Mouse (Mus musculus) liver, embryonic 11.5 days (tissue): ENCODE data around the gene H2al1i. TPM values are rescaled to one million over a fixed set of nuclear protein-coding genes. Genes with fewer than 3 reads are reported as not detected.

Experiments
- ATAC-seq: fragments of 200-750 bp; cut with Nextera tagmentation; replicated peaks from 2 replicates; pipeline ENCODE4 v1.8.0; 2017; ENCODE audit warnings: moderate number of reproducible peaks, mild to moderate bottlenecking, moderate TSS enrichment, moderate library complexity; ENCODE audit not compliant: low FRiP score
- DNase-seq: peaks from one replicate; pipeline ENCODE4 v3.0.0-alpha.2; 2017; ENCODE audit warnings: low spot score
- H3K27ac ChIP-seq: fragments of 300-500 bp; sonication (generic); 2 replicates; pipeline ENCODE4 v1.5.1; 2014; ENCODE audit warnings: mild to moderate bottlenecking, low read depth, low read length, control low read depth
- H3K27me3 ChIP-seq: fragments of 300-500 bp; sonication (generic); replicated peaks from 2 replicates; pipeline ENCODE4 v1.6.1; 2014; ENCODE audit warnings: low read length, mixed read lengths; ENCODE audit not compliant: control insufficient read depth, insufficient read depth
- H3K36me3 ChIP-seq: fragments of 300-500 bp; sonication (generic); 2 replicates; pipeline ENCODE4 v1.6.1; 2014; ENCODE audit warnings: mild to moderate bottlenecking, low read length, moderate library complexity, mixed read lengths; ENCODE audit not compliant: control insufficient read depth, insufficient read depth
- H3K4me1 ChIP-seq: fragments of 300-500 bp; sonication (generic); replicated peaks from 2 replicates; pipeline ENCODE4 v1.6.1; 2014; ENCODE audit warnings: low read length, mixed read lengths; ENCODE audit not compliant: control insufficient read depth, insufficient read depth
- H3K4me2 ChIP-seq: fragments of 300-500 bp; sonication (generic); 2 replicates; pipeline ENCODE4 v1.6.1; 2014; ENCODE audit warnings: mild to moderate bottlenecking, control low read depth, moderate library complexity
- H3K4me3 ChIP-seq: fragments of 300-500 bp; sonication (generic); 2 replicates; pipeline ENCODE4 v1.5.1; 2014; ENCODE audit warnings: low read depth, low read length, control low read depth
- H3K9ac ChIP-seq: fragments of 300-500 bp; sonication (generic); 2 replicates; pipeline ENCODE4 v1.6.1; 2014; ENCODE audit warnings: low read depth, low read length, control low read depth
- H3K9me3 ChIP-seq: fragments of 300-500 bp; sonication (generic); 2 replicates; pipeline ENCODE4 v1.6.1; 2016; ENCODE audit warnings: low read length, inconsistent platforms, mixed read lengths; ENCODE audit not compliant: control insufficient read depth
- WGBS: fragments of 180-500 bp; shearing (Covaris S2); extraction: QIAGEN DNeasy Blood & Tissue Kit; methylation state at CpG from one replicate; pipeline ENCODE4 v1.1.7; 2014; 5-methylcytosine and 5-hydroxymethylcytosine counted together
- polyA plus RNA-seq: library from polyadenylated mRNA; unstranded; fragments of >200 nt; fragmentation: Nextera tagmentation; extraction: Ambion mirVana; gene quantifications from 2 replicates; pipeline ENCODE4 v1.2.1, GENCODE M21; 2014

The H2al1i gene
- polyA plus RNA-seq, 1 experiment from 2014 or later, result not detected

DNA sequence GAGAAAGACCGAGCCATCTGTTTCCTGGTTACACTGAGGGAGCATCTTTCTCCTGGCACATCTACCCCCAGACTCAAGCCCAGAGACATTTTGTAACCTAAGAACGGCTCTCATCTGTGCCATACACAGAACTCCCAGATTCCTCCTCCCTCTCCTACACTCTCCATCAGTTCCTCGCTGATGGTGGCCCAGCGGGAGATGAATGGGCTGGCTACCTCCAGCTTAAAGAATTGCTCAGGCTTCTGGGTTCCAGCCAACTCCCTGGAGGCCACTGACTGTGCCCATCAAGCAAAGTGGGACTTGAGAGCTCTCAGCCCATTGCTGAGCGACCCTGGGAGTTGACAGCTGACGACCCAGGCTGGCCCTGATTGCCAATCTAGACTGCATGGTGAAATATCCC, 39.4 kb downstream of the H2al1i start:
- no peak overlapping the region for H3K27ac ChIP-seq
- ATAC-seq (no peak), DNase-seq (no peak)
- 71% methylated on average over 6 of the region's 6 CpGs for WGBS
- no peaks in the 10 kb centered on the region for H3K4me1 ChIP-seq
- no peaks in the 10 kb centered on the region for H3K36me3 ChIP-seq
- no peak overlapping the region for H3K4me3 ChIP-seq
- no peak overlapping the region for H3K4me2 ChIP-seq
- no peaks in the 10 kb centered on the region for H3K9me3 ChIP-seq
- 0 out of 2 replicates have a peak, but pooled peaks cover 2% of the 10 kb centered on the region for H3K27me3 ChIP-seq
- H3K9ac ChIP-seq, result no peak overlapping the region

DNA sequence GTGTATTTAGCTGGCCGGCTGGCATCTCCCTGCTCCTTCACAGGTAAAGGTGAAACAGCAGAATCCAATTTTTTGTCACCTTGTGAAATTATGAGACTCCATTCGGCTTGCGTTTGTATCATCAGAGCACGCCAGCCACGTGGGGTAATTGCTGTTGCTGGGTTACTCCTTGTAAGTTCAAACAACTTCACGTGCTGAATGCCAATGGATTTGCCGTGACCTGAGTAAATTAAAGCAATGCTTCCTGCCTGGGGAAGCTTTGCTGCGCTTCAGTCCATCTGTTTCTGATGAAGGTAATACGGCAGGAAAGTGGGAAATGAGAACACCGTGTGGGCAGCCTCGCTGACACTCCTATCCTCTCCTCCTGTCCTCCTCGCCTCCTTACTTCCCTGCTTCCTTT, 40.7 kb downstream of the H2al1i start:
- Histone ChIP-seq H3K4me1 (no peaks in the 10 kb centered on the region), H3K36me3 (no peaks in the 10 kb centered on the region), H3K4me3 (no peak overlapping the region), H3K4me2 (no peak overlapping the region), H3K27me3 (0 out of 2 replicates have a peak, but pooled peaks cover 2% of the 10 kb centered on the region), H3K9ac (no peak overlapping the region), H3K27ac (no peak overlapping the region), H3K9me3 (no peaks in the 10 kb centered on the region)
- DNase-seq (no peak), ATAC-seq (no peak)
- 54% methylated on average over 12 of the region's 12 CpGs for WGBS

Other genes with a start within 250 kb of the H2al1i start
- gene H2al1a, start 25.4 kb upstream of the H2al1i start, polyA plus RNA-seq, result not detected in 2 replicates
- gene H2al1b, start 22.2 kb upstream of the H2al1i start, polyA plus RNA-seq, result not detected in 2 replicates
- gene H2al1c, start 19.0 kb upstream of the H2al1i start, polyA plus RNA-seq, result not detected in 2 replicates
- gene H2al1d, start 15.8 kb upstream of the H2al1i start, polyA plus RNA-seq, result not detected in 2 replicates
- gene H2al1e, start 12.7 kb upstream of the H2al1i start, polyA plus RNA-seq, result not detected in 2 replicates
- not detected in 2 replicates for gene H2al1f, start 9.5 kb upstream of the H2al1i start, polyA plus RNA-seq
- gene H2al1g, start 6.4 kb upstream of the H2al1i start, polyA plus RNA-seq, result not detected in 2 replicates
- gene H2al1h, start 3.2 kb upstream of the H2al1i start, polyA plus RNA-seq, result not detected in 2 replicates
- gene H2al1j, start 3.2 kb downstream of the H2al1i start, polyA plus RNA-seq, result not detected in 2 replicates